Comparison of ENCODE assay signal across 8 mouse cellular contexts in genomic region chr3:84227628-84228027, GRCm38 (mm10). TPM values are rescaled to one million over a fixed set of nuclear protein-coding genes. Genes with fewer than 3 reads are reported as not detected.
DNase-seq lines count a peak whose midpoint lies in the region; ATAC-seq lines count a peak whose summit lies in the region.
"Had no signal": no experiment of that assay in that cellular context is flagged by ENCODE, and none has a peak within 500 bp of the region (broad histone marks: within the 10 kb centered on the region; RNA-seq: fewer than 3 reads in every experiment).

No protein-coding gene starts in this region.

- 54% methylated on average over 8 of the region's 8 CpGs for WGBS in kidney, embryonic 14.5 days
- 40% methylated on average over 8 of the region's 8 CpGs for WGBS in embryonic facial prominence, embryonic 10.5 days
- WGBS in hindbrain, embryonic 15.5 days: 30% methylated on average over 8 of the region's 8 CpGs
- 27% methylated on average over 8 of the region's 8 CpGs for WGBS in midbrain, embryonic 16.5 days

- H3K27ac ChIP-seq in kidney, embryonic 14.5 days (ENCODE audit: low read depth, low read length): no peak overlapping the region
- no peak overlapping the region; the same call in 1 of the 2 replicates for H3K27ac ChIP-seq in embryonic facial prominence, embryonic 10.5 days (replicated peaks)
- 0 out of 2 replicates have a peak overlapping the region, but pooled peaks have one; percentile 32 for H3K27ac ChIP-seq in hindbrain, embryonic 15.5 days (replicated peaks)
- peak overlapping the region; percentile 64 for H3K27ac ChIP-seq in midbrain, embryonic 16.5 days (ENCODE audit: low read length)

- DNase-seq in kidney, postnatal 4 days: no peak
- no peak for DNase-seq in embryonic facial prominence, embryonic 10.5 days (ENCODE audit: low spot score)
- DNase-seq in cerebellum, postnatal 36 days: no peak
- no peak for DNase-seq in spleen, adult 12 weeks (ENCODE audit: low spot score)

- ATAC-seq in kidney, embryonic 14.5 days (ENCODE audit: low FRiP score, low TSS enrichment): no peak
- ATAC-seq in hindbrain, embryonic 15.5 days (ENCODE audit: low FRiP score, low read depth): no peak
- ATAC-seq in midbrain, embryonic 16.5 days: no peak

- H3K9me3 ChIP-seq in kidney, embryonic 14.5 days (ENCODE audit: control insufficient read depth, low read length): no peaks in the 10 kb centered on the region
- no peaks in the 10 kb centered on the region for H3K9me3 ChIP-seq in embryonic facial prominence, embryonic 10.5 days
- H3K9me3 ChIP-seq in hindbrain, embryonic 15.5 days: no peaks in the 10 kb centered on the region
- H3K9me3 ChIP-seq in midbrain, embryonic 16.5 days (replicated peaks; ENCODE audit: control insufficient read depth, low read length, poor library complexity, severe bottlenecking): no peaks in the 10 kb centered on the region

- H3K36me3 ChIP-seq in kidney, embryonic 14.5 days (ENCODE audit: control insufficient read depth, insufficient read depth, low read length): no peaks in the 10 kb centered on the region
- no peaks in the 10 kb centered on the region for H3K36me3 ChIP-seq in embryonic facial prominence, embryonic 10.5 days (replicated peaks)
- no peaks in the 10 kb centered on the region for H3K36me3 ChIP-seq in hindbrain, embryonic 15.5 days
- H3K36me3 ChIP-seq in midbrain, embryonic 16.5 days (ENCODE audit: control insufficient read depth, insufficient read depth, low read length): no peaks in the 10 kb centered on the region

- no peaks in the 10 kb centered on the region for H3K27me3 ChIP-seq in kidney, embryonic 14.5 days (ENCODE audit: control insufficient read depth, insufficient read depth, low read length)
- no peaks in the 10 kb centered on the region for H3K27me3 ChIP-seq in embryonic facial prominence, embryonic 10.5 days (replicated peaks; ENCODE audit: low read depth, poor library complexity, severe bottlenecking)
- H3K27me3 ChIP-seq in hindbrain, embryonic 15.5 days: no peaks in the 10 kb centered on the region
- H3K27me3 ChIP-seq in midbrain, embryonic 16.5 days (ENCODE audit: control insufficient read depth, insufficient read depth, low read depth, low read length): no peaks in the 10 kb centered on the region

- H3K9ac ChIP-seq in kidney, embryonic 14.5 days (ENCODE audit: low read depth, low read length): no peak overlapping the region
- no peak overlapping the region for H3K9ac ChIP-seq in hindbrain, embryonic 15.5 days
- H3K9ac ChIP-seq in midbrain, embryonic 16.5 days (ENCODE audit: low read depth, low read length): 0 out of 2 replicates have a peak overlapping the region, but pooled peaks have one; percentile 14

- no peaks in the 10 kb centered on the region; the same call in 1 of the 2 replicates for H3K4me1 ChIP-seq in kidney, embryonic 14.5 days (ENCODE audit: control insufficient read depth, insufficient read depth, low read length)
- H3K4me1 ChIP-seq in embryonic facial prominence, embryonic 10.5 days: peaks cover 29% of the 10 kb centered on the region
- peaks cover 21% of the 10 kb centered on the region for H3K4me1 ChIP-seq in hindbrain, embryonic 15.5 days (replicated peaks)
- H3K4me1 ChIP-seq in midbrain, embryonic 16.5 days (ENCODE audit: control insufficient read depth, insufficient read depth, low read length): peaks cover 17% of the 10 kb centered on the region

- H3K4me3 ChIP-seq in kidney, embryonic 14.5 days (ENCODE audit: low read length): no peak overlapping the region
- peak overlapping the region; percentile 65; the same call in 1 of the 2 replicates for H3K4me3 ChIP-seq in embryonic facial prominence, embryonic 10.5 days
- no peak overlapping the region for H3K4me3 ChIP-seq in hindbrain, embryonic 15.5 days
- H3K4me3 ChIP-seq in midbrain, embryonic 16.5 days (ENCODE audit: low read depth, low read length): peak overlapping the region; percentile 6; the same call in 1 of the 2 replicates

- 0 out of 2 replicates have a peak overlapping the region, but pooled peaks have one; percentile 17 for H3K4me2 ChIP-seq in kidney, embryonic 14.5 days (replicated peaks; ENCODE audit: low read depth, low read length)
- H3K4me2 ChIP-seq in hindbrain, embryonic 15.5 days: peak overlapping the region; percentile 84
- H3K4me2 ChIP-seq in midbrain, embryonic 16.5 days (ENCODE audit: low read length): peak overlapping the region; percentile 43

RNA-seq across cellular contexts. Expression of gene Gm6525, which starts 53.7 kb away (rescaled TPM):
- polyA plus RNA-seq in kidney, embryonic 14.5 days (2014; fragmentation: Nextera tagmentation; extraction: Ambion mirVana): 0.44 and 1.1 TPM in 2 replicates
- 0.91 and 1.3 TPM in 2 replicates for polyA plus RNA-seq in embryonic facial prominence, embryonic 10.5 days (2016; fragmentation: Nextera tagmentation; extraction: Ambion mirVana)
- 2.1 and 2.3 TPM in 2 replicates for polyA plus RNA-seq in hindbrain, embryonic 15.5 days (2015; fragmentation: Nextera tagmentation; extraction: Ambion mirVana)
- 2.1 and 2.5 TPM in 2 replicates for polyA plus RNA-seq in midbrain, embryonic 16.5 days (2015; fragmentation: Nextera tagmentation; extraction: Ambion mirVana)
- polyA plus RNA-seq: urinary bladder, adult 2 months had no signal

Comparison
In these comparisons a context has a peak if more than half of its experiments do, and no peak if none do; other contexts are left out.
1. H3K27ac ChIP-seq: peak in hindbrain, embryonic 15.5 days (single experiment) and midbrain, embryonic 16.5 days (single experiment); none in kidney, embryonic 14.5 days (single experiment) and embryonic facial prominence, embryonic 10.5 days (single experiment).
2. H3K4me2 ChIP-seq: peak in every context shown above with its lines; median percentile 84 in hindbrain, embryonic 15.5 days; 43 in midbrain, embryonic 16.5 days; 17 in kidney, embryonic 14.5 days.
3. H3K4me3 ChIP-seq: peak in embryonic facial prominence, embryonic 10.5 days (single experiment) and midbrain, embryonic 16.5 days (single experiment); none in kidney, embryonic 14.5 days (single experiment) and hindbrain, embryonic 15.5 days (single experiment).